Mouse (Mus musculus) kidney, adult 9 months (tissue): ENCODE data around the gene Pde6h.
A peak's percentile ranks its signal among the peaks of the same experiment; 100 is the strongest.

ENCODE experiments used
- DNase-seq: peaks from one replicate; pipeline ENCODE4 v3.0.0; 2022

The Pde6h gene

GRCm38 (mm10) chr6:136913384-136914126, 10.1 kb upstream of the Pde6h start:
- DNase-seq, result peak; percentile 35

GRCm38 (mm10) chr6:136914234-136914633, 9.4 kb upstream of the Pde6h start:
- no peak for DNase-seq

GRCm38 (mm10) chr6:136915721-136916395, 7.8 kb upstream of the Pde6h start:
- DNase-seq, result peak; percentile 79

- no peak for DNase-seq
Measured at GRCm38 (mm10) chr6:136917885-136918284, 5.7 kb upstream of the Pde6h start.

GRCm38 (mm10) chr6:136920320-136921257, 3.0 kb upstream of the Pde6h start:
- DNase-seq, result peak; percentile 87

- no peak for DNase-seq
Measured at GRCm38 (mm10) chr6:136921601-136922000, 2.0 kb upstream of the Pde6h start.

- DNase-seq, result no peak
Measured at GRCm38 (mm10) chr6:136922080-136922479, 1.6 kb upstream of the Pde6h start, which contains the start of gene Erp27. Erp27 (minus strand) TSS chr6:136922180.

- no peak for DNase-seq
Measured at GRCm38 (mm10) chr6:136922871-136923270, 761 bp upstream of the Pde6h start.

GRCm38 (mm10) chr6:136925049-136925448, 1.4 kb downstream of the Pde6h start:
- no peak for DNase-seq

GRCm38 (mm10) chr6:136927626-136928025, 4.0 kb downstream of the Pde6h start:
- DNase-seq, result no peak

GRCm38 (mm10) chr6:136930677-136931076, 7.0 kb downstream of the Pde6h start:
- DNase-seq, result peak; percentile 67

- no peak for DNase-seq
Measured at GRCm38 (mm10) chr6:136931246-136931645, 7.6 kb downstream of the Pde6h start.

- no peak for DNase-seq
Measured at GRCm38 (mm10) chr6:136934068-136934467, 10.4 kb downstream of the Pde6h start.

- DNase-seq, result no peak
Measured at GRCm38 (mm10) chr6:136935233-136935632, 11.6 kb downstream of the Pde6h start.

GRCm38 (mm10) chr6:136936361-136936760, 12.7 kb downstream of the Pde6h start:
- DNase-seq, result no peak

GRCm38 (mm10) chr6:136937117-136937516, 13.5 kb downstream of the Pde6h start:
- DNase-seq, result no peak

- DNase-seq, result no peak
Measured at GRCm38 (mm10) chr6:136938331-136939126, 14.9 kb downstream of the Pde6h start.

GRCm38 (mm10) chr6:136939326-136940187, 15.9 kb downstream of the Pde6h start:
- DNase-seq, result no peak

- no peak for DNase-seq
Measured at GRCm38 (mm10) chr6:136940188-136940960, 16.7 kb downstream of the Pde6h start.
